12 mouse cellular contexts compared by ENCODE assay signal in genomic region chr1:164235078-164235477, GRCm38 (mm10).
"Had no signal": no experiment of that assay in that cellular context is flagged by ENCODE, and none has a peak within 500 bp of the region (broad histone marks: within the 10 kb centered on the region; RNA-seq: fewer than 3 reads in every experiment).

No protein-coding gene starts in this region.

- H3K4me3 ChIP-seq: limb, embryonic 13.5 days; lung, embryonic 15.5 days; midbrain, embryonic 12.5 days; neural tube, embryonic 13.5 days had no signal

- H3K36me3 ChIP-seq: limb, embryonic 13.5 days; lung, embryonic 15.5 days; midbrain, embryonic 12.5 days; neural tube, embryonic 13.5 days had no signal

- H3K27ac ChIP-seq: hindbrain, postnatal 0 days; limb, embryonic 13.5 days; lung, embryonic 15.5 days; midbrain, embryonic 12.5 days; neural tube, embryonic 13.5 days had no signal

- H3K27me3 ChIP-seq: limb, embryonic 13.5 days; lung, embryonic 15.5 days; midbrain, embryonic 12.5 days; neural tube, embryonic 13.5 days had no signal

- H3K9ac ChIP-seq: limb, embryonic 13.5 days; lung, embryonic 15.5 days; midbrain, embryonic 12.5 days; neural tube, embryonic 13.5 days had no signal

- ATAC-seq: hindbrain, postnatal 0 days; midbrain, embryonic 16.5 days had no signal

- H3K9me3 ChIP-seq: limb, embryonic 13.5 days; lung, embryonic 15.5 days; midbrain, embryonic 12.5 days; neural tube, embryonic 13.5 days had no signal

- DNase-seq: kidney, adult 11 months; kidney, postnatal 36 days; right cerebral cortex, adult 18-20 months; right cerebral cortex, postnatal 25 days; thymus, adult 18-20 months; thymus, postnatal 14 days had no signal

- H3K4me2 ChIP-seq: limb, embryonic 13.5 days; lung, embryonic 15.5 days; midbrain, embryonic 12.5 days; neural tube, embryonic 13.5 days had no signal

- H3K4me1 ChIP-seq: limb, embryonic 13.5 days; lung, embryonic 15.5 days; midbrain, embryonic 12.5 days; neural tube, embryonic 13.5 days had no signal
